Mouse (Mus musculus) liver, postnatal 0 days (tissue): ENCODE results near the gene Samd8. TPM values are rescaled to one million over a fixed set of nuclear protein-coding genes. Genes with fewer than 3 reads are reported as not detected.
A peak's percentile ranks its signal among the peaks of the same experiment; 100 is the strongest.

Source experiments
- ATAC-seq: fragments of 200-750 bp; cut with Nextera tagmentation; 2 replicates; pipeline ENCODE4 v1.8.0; 2017; ENCODE audit warnings: mild to moderate bottlenecking, moderate library complexity
- DNase-seq: peaks from one replicate; pipeline ENCODE4 v3.0.0-alpha.2; 2016
- H3K27ac ChIP-seq: fragments of 300-500 bp; sonication (generic); 2 replicates; pipeline ENCODE4 v1.5.1; 2014; ENCODE audit warnings: antibody characterized with exemption, moderate library complexity, mild to moderate bottlenecking, low read depth
- H3K27me3 ChIP-seq: fragments of 300-500 bp; sonication (generic); 2 replicates; pipeline ENCODE4 v1.6.1; 2014; ENCODE audit warnings: low read length, control low read depth, mixed read lengths; ENCODE audit not compliant: insufficient read depth
- H3K36me3 ChIP-seq: fragments of 300-500 bp; sonication (generic); replicated peaks from 2 replicates; pipeline ENCODE4 v1.6.1; 2014; ENCODE audit warnings: mild to moderate bottlenecking, control low read depth, low read length, moderate library complexity, mixed read lengths; ENCODE audit not compliant: insufficient read depth
- H3K4me1 ChIP-seq: fragments of 300-500 bp; sonication (generic); 2 replicates; pipeline ENCODE4 v1.6.1; 2014; ENCODE audit warnings: antibody characterized with exemption, mild to moderate bottlenecking, control low read depth; ENCODE audit not compliant: insufficient read depth
- H3K4me2 ChIP-seq: fragments of 300-500 bp; sonication (generic); 2 replicates; pipeline ENCODE4 v1.6.1; 2014; ENCODE audit warnings: low read depth, mild to moderate bottlenecking, low read length, moderate library complexity, mixed read lengths
- H3K4me3 ChIP-seq: fragments of 300-500 bp; sonication (generic); 2 replicates; pipeline ENCODE4 v1.5.1; 2014; ENCODE audit warnings: low read depth, low read length
- H3K9ac ChIP-seq: fragments of 300-500 bp; sonication (generic); replicated peaks from 2 replicates; pipeline ENCODE4 v1.6.1; 2014; ENCODE audit warnings: mild to moderate bottlenecking, moderate library complexity
- H3K9me3 ChIP-seq: fragments of 300-500 bp; sonication (generic); 2 replicates; pipeline ENCODE4 v1.6.1; 2016; ENCODE audit warnings: mild to moderate bottlenecking, control low read depth, low read length, mixed read lengths
- CTCF ChIP-seq: sonication (generic); IDR thresholded peaks from 2 replicates; pipeline ENCODE4 v1.5.1; 2016; ENCODE audit warnings: antibody characterized with exemption, low read depth
- EP300 ChIP-seq: IDR thresholded peaks from 2 replicates; pipeline ENCODE4 v1.6.1; 2016; ENCODE audit warnings: antibody characterized with exemption, low read depth, mild to moderate bottlenecking
- WGBS: fragments of 180-500 bp; shearing (Covaris S2); extraction: QIAGEN DNeasy Blood & Tissue Kit; methylation state at CpG from one replicate; pipeline ENCODE4 v1.1.7; 2014; ENCODE audit not compliant: insufficient replicate concordance; 5-methylcytosine and 5-hydroxymethylcytosine counted together
- polyA plus RNA-seq: library from polyadenylated mRNA; unstranded; fragments of >200 nt; fragmentation: Nextera tagmentation; extraction: Ambion mirVana; gene quantifications from 2 replicates; pipeline ENCODE4 v1.2.1, GENCODE M21; 2015

The Samd8 gene
- polyA plus RNA-seq, 1 experiment from 2014 or later: 4.1 TPM

DNA sequence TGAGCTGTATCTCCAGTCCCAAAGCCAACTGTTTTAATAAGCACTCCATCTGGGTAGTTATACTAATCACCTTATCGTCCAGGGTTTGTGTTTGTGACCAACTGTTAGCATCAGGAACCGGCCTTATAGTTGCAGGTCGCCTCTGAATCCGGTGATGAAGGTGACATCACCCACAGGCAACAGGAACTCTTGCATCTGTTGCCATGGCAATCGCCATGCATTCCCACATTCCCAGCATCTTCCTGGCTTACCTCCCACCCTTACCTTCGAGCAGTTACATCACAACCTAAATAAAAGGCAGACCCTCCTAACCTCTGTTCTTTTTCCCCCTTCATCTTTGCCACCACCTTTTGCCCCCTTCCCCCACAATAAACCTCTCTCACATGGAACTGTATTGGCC, 14.3 kb downstream of the Samd8 start:
- no peaks in the 10 kb centered on the region for H3K27me3 ChIP-seq
- ATAC-seq: no peak
- DNase-seq: no peak
- no peak overlapping the region for H3K4me3 ChIP-seq
- no peak overlapping the region for H3K27ac ChIP-seq
- no peak overlapping the region for H3K4me2 ChIP-seq
- H3K9ac ChIP-seq: no peak overlapping the region
- H3K4me1 ChIP-seq: peaks cover 7% of the 10 kb centered on the region
- no peaks in the 10 kb centered on the region for H3K36me3 ChIP-seq
- no peaks in the 10 kb centered on the region for H3K9me3 ChIP-seq
- TF ChIP-seq CTCF: no peak
- TF ChIP-seq EP300: no peak
- 85% methylated on average over 6 of the region's 6 CpGs for WGBS

GRCm38 (mm10) chr14:21765754-21766397, 15.5 kb downstream of the Samd8 start:
- WGBS: 39% methylated on average over 7 of the region's 7 CpGs
- no peak overlapping the region for H3K9ac ChIP-seq
- ATAC-seq: no peak
- H3K4me3 ChIP-seq: no peak overlapping the region
- H3K27ac ChIP-seq: no peak overlapping the region
- H3K36me3 ChIP-seq: no peaks in the 10 kb centered on the region
- no peak for DNase-seq
- no peak for TF ChIP-seq CTCF
- TF ChIP-seq EP300: no peak
- no peaks in the 10 kb centered on the region for H3K27me3 ChIP-seq
- H3K9me3 ChIP-seq: no peaks in the 10 kb centered on the region
- H3K4me2 ChIP-seq: peak overlapping the region; percentile 45
- H3K4me1 ChIP-seq: peaks cover 7% of the 10 kb centered on the region

- Histone ChIP-seq H3K9ac (no peak overlapping the region), H3K4me3 (no peak overlapping the region), H3K4me1 (peaks cover 7% of the 10 kb centered on the region), H3K9me3 (no peaks in the 10 kb centered on the region), H3K36me3 (no peaks in the 10 kb centered on the region), H3K27ac (no peak overlapping the region), H3K27me3 (no peaks in the 10 kb centered on the region), H3K4me2 (peak overlapping the region; percentile 45; the same call in 1 of the 2 replicates)
- TF ChIP-seq CTCF (no peak), EP300 (0 out of 2 replicates have a peak, but pooled peaks have one; percentile 30)
- DNase-seq (no peak), ATAC-seq (no peak)
- WGBS: 72% methylated on average over 6 of the region's 6 CpGs
These were observed 16.1 kb downstream of the Samd8 start for GRCm38 (mm10) chr14:21766398-21766958.

- H3K4me3 ChIP-seq: no peak overlapping the region
- TF ChIP-seq EP300 (no peak), CTCF (no peak)
- no peak overlapping the region for H3K27ac ChIP-seq
- H3K4me1 ChIP-seq: no peaks in the 10 kb centered on the region
- no peaks in the 10 kb centered on the region for H3K9me3 ChIP-seq
- H3K27me3 ChIP-seq: no peaks in the 10 kb centered on the region
- WGBS: 87% methylated on average over 11 of the region's 11 CpGs
- no peak for ATAC-seq
- no peak for DNase-seq
- no peak overlapping the region for H3K9ac ChIP-seq
- no peak overlapping the region for H3K4me2 ChIP-seq
- H3K36me3 ChIP-seq: peaks cover 15% of the 10 kb centered on the region; the same call in 1 of the 2 replicates
These were observed 22.4 kb downstream of the Samd8 start for GRCm38 (mm10) chr14:21772506-21773281.

- Histone ChIP-seq H3K9ac (no peak overlapping the region), H3K9me3 (no peaks in the 10 kb centered on the region), H3K27ac (no peak overlapping the region), H3K27me3 (no peaks in the 10 kb centered on the region), H3K4me1 (no peaks in the 10 kb centered on the region), H3K4me3 (no peak overlapping the region), H3K4me2 (no peak overlapping the region), H3K36me3 (peaks cover 20% of the 10 kb centered on the region)
- WGBS: 69% methylated on average over 2 of the region's 2 CpGs
- TF ChIP-seq CTCF: no peak
- no peak for TF ChIP-seq EP300
- DNase-seq (no peak), ATAC-seq (no peak)
These were observed 23.6 kb downstream of the Samd8 start for GRCm38 (mm10) chr14:21773946-21774345.

DNA sequence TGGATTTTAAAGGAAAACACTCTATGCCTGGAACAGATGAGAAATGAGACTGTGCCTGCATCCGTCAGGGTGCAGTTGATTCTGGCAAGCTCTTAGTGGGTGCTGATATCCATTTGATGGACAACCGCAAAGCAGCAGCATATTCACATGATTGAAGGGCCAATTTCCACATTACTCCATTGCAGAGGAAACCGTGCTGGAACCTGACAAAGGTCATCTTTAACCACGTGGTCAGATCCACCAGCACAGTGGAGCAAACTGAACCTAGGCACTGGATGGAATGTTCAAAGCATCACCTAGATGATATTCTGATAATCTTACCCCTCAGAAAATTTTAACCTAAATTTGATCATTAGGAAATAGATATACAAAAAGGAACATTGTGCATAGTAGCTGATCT, 25.9 kb downstream of the Samd8 start:
- ATAC-seq (no peak), DNase-seq (no peak)
- H3K4me2 ChIP-seq: no peak overlapping the region
- WGBS: 73% methylated on average over 4 of the region's 4 CpGs
- H3K27ac ChIP-seq: no peak overlapping the region
- no peak overlapping the region for H3K4me3 ChIP-seq
- no peak overlapping the region for H3K9ac ChIP-seq
- H3K4me1 ChIP-seq: no peaks in the 10 kb centered on the region
- TF ChIP-seq EP300 (no peak), CTCF (no peak)
- H3K36me3 ChIP-seq: peaks cover 29% of the 10 kb centered on the region
- H3K9me3 ChIP-seq: no peaks in the 10 kb centered on the region
- H3K27me3 ChIP-seq: no peaks in the 10 kb centered on the region
